Mouse (Mus musculus): ENCODE results near the gene Slc35a3. TPM values are rescaled to one million over a fixed set of nuclear protein-coding genes. Genes with fewer than 3 reads are reported as not detected.
A peak's percentile ranks its signal among the peaks of the same experiment; 100 is the strongest.
"Not testable (repeated sequence)": the region's sequence is repeated elsewhere in the genome, so short reads cannot be mapped to it uniquely, and the experiment has no call there.

The Slc35a3 gene
- polyA plus RNA-seq, 1 experiment from 2014 or later, result 10.0 TPM

GRCm38 (mm10) chr3:116658928-116659565 is 53.6 kb downstream of the Slc35a3 start:
- no peak overlapping the region for H3K4me2 ChIP-seq (replicated peaks; ENCODE audit: low read depth, low read length)

GRCm38 (mm10) chr3:116656184-116656965 is 56.3 kb downstream of the Slc35a3 start:
- H3K36me3 ChIP-seq (ENCODE audit: insufficient read depth, low read length), result no peaks in the 10 kb centered on the region
- 58% methylated on average over 7 of the region's 7 CpGs for WGBS
- no peaks in the 10 kb centered on the region for H3K27me3 ChIP-seq (replicated peaks; ENCODE audit: insufficient read depth, low read length)
- no peak overlapping the region for H3K27ac ChIP-seq (ENCODE audit: low read length)
- peaks cover 14% of the 10 kb centered on the region; the same call in 1 of the 2 replicates for H3K4me1 ChIP-seq (ENCODE audit: insufficient read depth, low read depth, low read length)
- no peak overlapping the region for H3K9ac ChIP-seq (replicated peaks; ENCODE audit: low read depth)
- no peaks in the 10 kb centered on the region for H3K9me3 ChIP-seq (ENCODE audit: low read length)
- peak; percentile 31 for DNase-seq (ENCODE audit: low spot score)
- no peak for TF ChIP-seq CTCF (IDR thresholded peaks at IDR 0.05)
- TF ChIP-seq EP300 (IDR thresholded peaks at IDR 0.05), result no peak
- ATAC-seq, result no peak
- no peak overlapping the region for H3K4me2 ChIP-seq (replicated peaks; ENCODE audit: low read depth, low read length)
- no peak overlapping the region for H3K4me3 ChIP-seq (ENCODE audit: low read depth, low read length)

More at GRCm38 (mm10) chr3:116658928-116659565, 53.6 kb downstream of the Slc35a3 start:
- Histone ChIP-seq H3K4me1 (ENCODE audit: insufficient read depth, low read depth, low read length) (peaks cover 12% of the 10 kb centered on the region; the same call in 1 of the 2 replicates), H3K4me3 (ENCODE audit: low read depth, low read length) (no peak overlapping the region), H3K9ac (replicated peaks; ENCODE audit: low read depth) (no peak overlapping the region), H3K27ac (ENCODE audit: low read length) (no peak overlapping the region), H3K9me3 (ENCODE audit: low read length) (no peaks in the 10 kb centered on the region), H3K27me3 (replicated peaks; ENCODE audit: insufficient read depth, low read length) (no peaks in the 10 kb centered on the region), H3K36me3 (ENCODE audit: insufficient read depth, low read length) (no peaks in the 10 kb centered on the region)
- DNase-seq (ENCODE audit: low spot score) (no peak), ATAC-seq (no peak)
- TF ChIP-seq CTCF (IDR thresholded peaks at IDR 0.05), result no peak
- no peak for TF ChIP-seq EP300 (IDR thresholded peaks at IDR 0.05)
- 75% methylated on average over 15 of the region's 15 CpGs for WGBS

GRCm38 (mm10) chr3:116654051-116654450 is 58.6 kb downstream of the Slc35a3 start:
- H3K9me3 ChIP-seq (ENCODE audit: low read length); H3K36me3 ChIP-seq (ENCODE audit: insufficient read depth, low read length); DNase-seq (ENCODE audit: low spot score); ATAC-seq; H3K4me2 ChIP-seq (replicated peaks; ENCODE audit: low read depth, low read length); H3K4me3 ChIP-seq (ENCODE audit: low read depth, low read length); H3K9ac ChIP-seq (replicated peaks; ENCODE audit: low read depth); H3K27ac ChIP-seq (ENCODE audit: low read length); H3K27me3 ChIP-seq (replicated peaks; ENCODE audit: insufficient read depth, low read length): not testable (repeated sequence)
- H3K4me1 ChIP-seq (ENCODE audit: insufficient read depth, low read depth, low read length), result peaks cover 14% of the 10 kb centered on the region; the same call in 1 of the 2 replicates
- WGBS, result 91% methylated on average over 11 of the region's 11 CpGs

- TF ChIP-seq EP300 (IDR thresholded peaks at IDR 0.05) (no peak), CTCF (IDR thresholded peaks at IDR 0.05) (no peak)
- DNase-seq (ENCODE audit: low spot score) (no peak), ATAC-seq (no peak)
- Histone ChIP-seq H3K27ac (ENCODE audit: low read length) (no peak overlapping the region), H3K4me3 (ENCODE audit: low read depth, low read length) (no peak overlapping the region), H3K4me2 (replicated peaks; ENCODE audit: low read depth, low read length) (no peak overlapping the region), H3K27me3 (replicated peaks; ENCODE audit: insufficient read depth, low read length) (no peaks in the 10 kb centered on the region), H3K36me3 (ENCODE audit: insufficient read depth, low read length) (no peaks in the 10 kb centered on the region), H3K4me1 (ENCODE audit: insufficient read depth, low read depth, low read length) (peaks cover 14% of the 10 kb centered on the region; the same call in 1 of the 2 replicates), H3K9me3 (ENCODE audit: low read length) (no peaks in the 10 kb centered on the region), H3K9ac (replicated peaks; ENCODE audit: low read depth) (no peak overlapping the region)
- 59% methylated on average over 5 of the region's 5 CpGs for WGBS
Measured at GRCm38 (mm10) chr3:116653278-116653945, 59.2 kb downstream of the Slc35a3 start.

GRCm38 (mm10) chr3:116652033-116652446 is 60.6 kb downstream of the Slc35a3 start:
- Histone ChIP-seq H3K9me3 (ENCODE audit: low read length) (no peaks in the 10 kb centered on the region), H3K27me3 (replicated peaks; ENCODE audit: insufficient read depth, low read length) (no peaks in the 10 kb centered on the region), H3K4me2 (replicated peaks; ENCODE audit: low read depth, low read length) (no peak overlapping the region), H3K9ac (replicated peaks; ENCODE audit: low read depth) (no peak overlapping the region), H3K27ac (ENCODE audit: low read length) (no peak overlapping the region), H3K4me1 (ENCODE audit: insufficient read depth, low read depth, low read length) (peaks cover 13% of the 10 kb centered on the region; the same call in 1 of the 2 replicates), H3K36me3 (ENCODE audit: insufficient read depth, low read length) (no peaks in the 10 kb centered on the region), H3K4me3 (ENCODE audit: low read depth, low read length) (no peak overlapping the region)
- 39% methylated on average over 3 of the region's 3 CpGs for WGBS
- DNase-seq (ENCODE audit: low spot score) (no peak), ATAC-seq (no peak)
- no peak for TF ChIP-seq CTCF (IDR thresholded peaks at IDR 0.05)

GRCm38 (mm10) chr3:116650698-116651097 is 61.9 kb downstream of the Slc35a3 start:
- Histone ChIP-seq H3K9ac (replicated peaks; ENCODE audit: low read depth) (no peak overlapping the region), H3K4me2 (replicated peaks; ENCODE audit: low read depth, low read length) (no peak overlapping the region), H3K27ac (ENCODE audit: low read length) (no peak overlapping the region), H3K9me3 (ENCODE audit: low read length) (no peaks in the 10 kb centered on the region), H3K4me3 (ENCODE audit: low read depth, low read length) (no peak overlapping the region), H3K36me3 (ENCODE audit: insufficient read depth, low read length) (peaks cover 6% of the 10 kb centered on the region; the same call in 1 of the 2 replicates), H3K4me1 (ENCODE audit: insufficient read depth, low read depth, low read length) (peaks cover 7% of the 10 kb centered on the region; the same call in 1 of the 2 replicates), H3K27me3 (replicated peaks; ENCODE audit: insufficient read depth, low read length) (no peaks in the 10 kb centered on the region)
- DNase-seq (ENCODE audit: low spot score) (no peak), ATAC-seq (no peak)
- no peak for TF ChIP-seq CTCF (IDR thresholded peaks at IDR 0.05)
- no peak for TF ChIP-seq EP300 (IDR thresholded peaks at IDR 0.05)
- 95% methylated on average over 9 of the region's 9 CpGs for WGBS

Data from lung, postnatal 0 days (tissue).